Mouse (Mus musculus) macrophage (primary cell): ENCODE measurements around the gene Lst1. TPM values are rescaled to one million over a fixed set of nuclear protein-coding genes. Genes with fewer than 3 reads are reported as not detected.

Source experiments
- H3K27ac ChIP-seq: fragments of 350-480 bp; formaldehyde crosslinking; 2 replicates; pipeline ENCODE4 v1.9.0; 2021
- H3K36me3 ChIP-seq: fragments of 350-480 bp; formaldehyde crosslinking; 2 replicates; pipeline ENCODE4 v1.9.0; 2021; ENCODE audit errors: inconsistent target
- H3K4me3 ChIP-seq: fragments of 350-480 bp; formaldehyde crosslinking; 2 replicates; pipeline ENCODE4 v1.9.0; 2021; ENCODE audit errors: inconsistent target
- H3K79me2 ChIP-seq: fragments of 350-480 bp; formaldehyde crosslinking; 2 replicates; pipeline ENCODE4 v1.9.0; 2021; ENCODE audit errors: inconsistent target
- WGBS: methylation state at CpG from one replicate; pipeline ENCODE4 v1.1.7; 2026; ENCODE audit warnings: inconsistent platforms; ENCODE audit not compliant: missing documents; 5-methylcytosine and 5-hydroxymethylcytosine counted together
- polyA plus RNA-seq: library from polyadenylated mRNA; stranded (reverse); fragments of 250-400 nt; gene quantifications from 3 replicates; pipeline ENCODE4 v1.2.4, GENCODE M21; 2018; ENCODE audit warnings: inconsistent platforms

Gene Lst1
- polyA plus RNA-seq, 1 experiment from 2014 or later = 322 TPM

GRCm38 (mm10) chr17:35185639-35186611 lies 2.3 kb downstream of the Lst1 start:
- WGBS = 3% methylated on average over 14 of the region's 18 CpGs

GRCm38 (mm10) chr17:35180093-35180492 lies 8.1 kb downstream of the Lst1 start:
- peaks cover 12% of the 10 kb centered on the region; the same call in 1 of the 2 replicates for H3K36me3 ChIP-seq
- 87% methylated on average over 5 of the region's 5 CpGs for WGBS
- peaks cover 2% of the 10 kb centered on the region; the same call in 1 of the 2 replicates for H3K79me2 ChIP-seq
- H3K27ac ChIP-seq = no peak overlapping the region
- no peak overlapping the region for H3K4me3 ChIP-seq

More at GRCm38 (mm10) chr17:35185639-35186611, 2.3 kb downstream of the Lst1 start:
- Histone ChIP-seq H3K79me2 (peaks cover 30% of the 10 kb centered on the region), H3K4me3 (peak overlapping the region; percentile 61), H3K27ac (peak overlapping the region; percentile 96), H3K36me3 (peaks cover 12% of the 10 kb centered on the region; the same call in 1 of the 2 replicates)

GRCm38 (mm10) chr17:35178528-35178927 lies 9.7 kb downstream of the Lst1 start:
- Histone ChIP-seq H3K27ac (no peak overlapping the region), H3K4me3 (no peak overlapping the region), H3K36me3 (no peaks in the 10 kb centered on the region), H3K79me2 (no peaks in the 10 kb centered on the region)
- 20% methylated on average over 5 of the region's 5 CpGs for WGBS

GRCm38 (mm10) chr17:35175968-35176367 lies 12.3 kb downstream of the Lst1 start, which contains the start of gene Aif1:
Aif1 (minus strand) TSS chr17:35176068.
- 88% methylated on average over 2 of the region's 2 CpGs for WGBS
- Histone ChIP-seq H3K79me2 (peaks cover 15% of the 10 kb centered on the region; the same call in 1 of the 2 replicates), H3K4me3 (no peak within 1 kb of the TSS), H3K36me3 (peaks cover 2% of the 10 kb centered on the region; the same call in 1 of the 2 replicates), H3K27ac (no peak within 1 kb of the TSS)

- Histone ChIP-seq H3K79me2 (peaks cover 20% of the 10 kb centered on the region; the same call in 1 of the 2 replicates), H3K36me3 (peaks cover 6% of the 10 kb centered on the region; the same call in 1 of the 2 replicates), H3K4me3 (no peak overlapping the region), H3K27ac (no peak overlapping the region)
- whole genome bisulfite sequencing = 67% methylated on average over 6 of the region's 6 CpGs
Measured at GRCm38 (mm10) chr17:35175382-35175781, 12.9 kb downstream of the Lst1 start.

GRCm38 (mm10) chr17:35174201-35174977 lies 13.8 kb downstream of the Lst1 start:
- no peak overlapping the region for H3K4me3 ChIP-seq
- 49% methylated on average over 7 of the region's 8 CpGs for WGBS
- peaks cover 14% of the 10 kb centered on the region; the same call in 1 of the 2 replicates for H3K36me3 ChIP-seq
- H3K79me2 ChIP-seq = peaks cover 30% of the 10 kb centered on the region; the same call in 1 of the 2 replicates
- peak overlapping the region; percentile 88 for H3K27ac ChIP-seq

- peaks cover 15% of the 10 kb centered on the region; the same call in 1 of the 2 replicates for H3K36me3 ChIP-seq
- peak overlapping the region; percentile 88 for H3K27ac ChIP-seq
- 56% methylated on average over 3 of the region's 3 CpGs for WGBS
Measured at GRCm38 (mm10) chr17:35173329-35173728, 14.9 kb downstream of the Lst1 start.

GRCm38 (mm10) chr17:35172445-35173234 lies 15.6 kb downstream of the Lst1 start:
- 29% methylated on average over 11 of the region's 11 CpGs for WGBS
- peaks cover 41% of the 10 kb centered on the region; the same call in 1 of the 2 replicates for H3K79me2 ChIP-seq
- H3K36me3 ChIP-seq = peaks cover 22% of the 10 kb centered on the region; the same call in 1 of the 2 replicates
- peak overlapping the region; percentile 42 for H3K4me3 ChIP-seq
- peak overlapping the region; percentile 88 for H3K27ac ChIP-seq

More at GRCm38 (mm10) chr17:35173329-35173728, 14.9 kb downstream of the Lst1 start:
- Histone ChIP-seq H3K4me3 (no peak overlapping the region), H3K79me2 (peaks cover 34% of the 10 kb centered on the region; the same call in 1 of the 2 replicates)

GRCm38 (mm10) chr17:35168541-35169207 lies 19.6 kb downstream of the Lst1 start:
- Histone ChIP-seq H3K36me3 (peaks cover 23% of the 10 kb centered on the region; the same call in 1 of the 2 replicates), H3K4me3 (no peak overlapping the region), H3K27ac (no peak overlapping the region), H3K79me2 (peaks cover 54% of the 10 kb centered on the region)
- WGBS = 23% methylated on average over 4 of the region's 4 CpGs

- WGBS = 90% methylated on average over 7 of the region's 7 CpGs
- Histone ChIP-seq H3K79me2 (peaks cover 63% of the 10 kb centered on the region), H3K36me3 (peaks cover 23% of the 10 kb centered on the region; the same call in 1 of the 2 replicates), H3K4me3 (no peak overlapping the region), H3K27ac (no peak overlapping the region)
Measured at GRCm38 (mm10) chr17:35167794-35168193, 20.4 kb downstream of the Lst1 start.

- WGBS = 71% methylated on average over 8 of the region's 8 CpGs
- H3K4me3 ChIP-seq = no peak overlapping the region
- peaks cover 67% of the 10 kb centered on the region for H3K79me2 ChIP-seq
- H3K36me3 ChIP-seq = peaks cover 29% of the 10 kb centered on the region; the same call in 1 of the 2 replicates
- H3K27ac ChIP-seq = no peak overlapping the region
Measured at GRCm38 (mm10) chr17:35166352-35167035, 21.7 kb downstream of the Lst1 start.

GRCm38 (mm10) chr17:35165451-35166155 lies 22.6 kb downstream of the Lst1 start:
- H3K36me3 ChIP-seq = peaks cover 32% of the 10 kb centered on the region
- peak overlapping the region; percentile 48 for H3K4me3 ChIP-seq
- peaks cover 67% of the 10 kb centered on the region for H3K79me2 ChIP-seq
- WGBS = 20% methylated on average over 12 of the region's 12 CpGs
- peak overlapping the region; percentile 83 for H3K27ac ChIP-seq
